Mouse (Mus musculus): ENCODE measurements around the gene Cnih4. TPM values are rescaled to one million over a fixed set of nuclear protein-coding genes. Genes with fewer than 3 reads are reported as not detected.

Gene Cnih4
- 23.4 to 33.1 TPM (median 27.7 TPM) in 4 replicates for total RNA-seq (2023)

DNA sequence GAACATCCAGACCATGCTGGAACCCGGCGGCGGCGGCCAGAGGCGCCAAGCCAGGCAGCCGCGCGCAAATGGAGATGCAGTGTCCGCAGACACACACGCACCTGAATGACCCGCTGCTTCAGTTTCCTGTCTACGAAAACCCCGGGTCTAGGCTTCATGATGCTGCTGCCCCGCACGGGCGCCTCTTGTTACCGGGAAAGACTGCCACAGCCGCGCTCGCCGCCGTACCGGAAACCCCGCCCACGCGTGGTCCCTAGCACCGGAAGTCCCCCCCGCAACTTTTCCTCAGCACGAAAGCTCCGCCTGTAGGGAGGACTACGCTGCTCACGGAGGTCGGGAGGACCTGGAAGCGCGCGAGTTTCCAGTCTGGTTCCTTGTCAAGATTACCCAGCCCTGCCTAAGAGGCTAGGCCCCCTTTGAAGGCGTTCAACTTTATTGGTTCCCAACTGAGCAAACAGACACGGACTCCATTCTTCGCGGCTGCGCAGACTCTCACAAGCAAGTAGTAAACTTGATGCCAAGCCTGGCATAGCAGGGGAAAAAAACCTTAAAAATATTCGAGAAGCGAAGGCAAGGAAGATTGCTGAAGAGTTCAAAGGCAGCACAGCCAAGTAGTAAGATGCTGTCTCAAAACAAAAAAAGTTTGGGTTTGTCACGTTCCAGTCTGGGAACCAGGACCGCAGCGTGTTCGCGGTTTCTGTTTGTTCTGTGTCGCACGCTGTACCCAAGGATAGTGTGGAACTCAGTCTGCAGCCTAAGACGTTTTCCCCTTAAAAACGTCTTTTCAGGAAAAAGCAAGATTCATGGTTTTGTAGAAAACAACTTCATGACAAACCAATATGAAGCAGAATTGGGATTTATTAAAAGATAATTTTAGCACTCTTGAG, at the start of gene Cnih4, which contains the start of gene Nvl:
Gene Cnih4 (plus strand): TSS at position 744 of the 887 bp plus-strand sequence.
Gene Nvl (minus strand): TSS at position 255 of the 887 bp plus-strand sequence.

DNA sequence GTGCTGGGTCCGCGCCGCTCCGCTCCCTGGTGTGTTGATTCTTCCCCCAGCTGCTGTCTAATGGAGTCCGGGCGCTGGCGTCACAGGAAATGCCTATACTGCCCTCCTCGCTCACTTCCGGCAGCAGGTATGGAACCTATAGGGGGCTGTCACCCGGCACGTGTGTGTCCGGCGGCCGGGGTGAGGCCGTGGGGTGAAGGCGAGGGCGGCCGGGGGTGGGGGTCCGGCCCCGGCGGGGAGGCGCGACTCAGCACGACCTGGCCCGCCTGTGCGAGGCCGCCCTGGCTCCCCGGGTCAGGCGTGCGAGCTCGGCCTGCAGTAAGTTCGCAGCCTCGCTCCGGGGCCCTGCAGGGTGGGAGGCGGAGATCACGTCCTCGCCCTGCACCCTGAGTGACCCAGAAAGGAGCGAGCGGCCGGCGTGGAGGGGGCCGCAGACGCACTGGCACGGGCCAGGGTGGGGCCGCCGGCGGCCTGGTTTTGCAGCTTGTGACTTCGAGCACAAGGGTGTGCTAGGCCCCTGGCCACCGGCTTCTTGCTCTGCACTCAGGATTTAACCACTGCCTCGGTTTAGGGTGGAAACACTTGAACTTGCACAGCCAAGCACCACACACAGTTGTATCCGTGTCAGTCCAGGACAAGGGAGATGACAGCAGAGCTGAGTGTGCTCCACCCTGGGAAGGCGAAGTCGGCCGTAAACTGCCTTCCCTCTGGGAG, 67.6 kb downstream of the Cnih4 start, which contains the start of gene Wdr26:
Gene Wdr26 (minus strand): TSS at position 82 of the 714 bp plus-strand sequence.

Other genes with a start within 250 kb of the Cnih4 start
- gene Pycr2, start 240.4 kb upstream of the Cnih4 start, total RNA-seq (2023): 20.3 to 23.2 TPM (median 21.3 TPM) in 4 replicates
- gene Lefty1, start 209.7 kb upstream of the Cnih4 start, total RNA-seq (2023): not detected in 4 replicates
- gene Tmem63a, start 202.3 kb upstream of the Cnih4 start, total RNA-seq (2023): 28.9 to 37.7 TPM (median 31.3 TPM) in 4 replicates
- gene Ephx1, start 123.8 kb upstream of the Cnih4 start, total RNA-seq (2023): 85.7 to 97.0 TPM (median 88.5 TPM) in 4 replicates
- gene 9130409I23Rik, start 93.5 kb upstream of the Cnih4 start, total RNA-seq (2023): not detected in 4 replicates
- gene Nvl, start 489 bp upstream of the Cnih4 start, total RNA-seq (2023): 27.9 to 34.0 TPM (median 29.6 TPM) in 4 replicates
- 289 to 319 TPM (median 291 TPM) in 4 replicates for gene Wdr26, start 67.3 kb downstream of the Cnih4 start, total RNA-seq (2023)
- not detected in 4 replicates for gene Cnih3, start 207.9 kb downstream of the Cnih4 start, total RNA-seq (2023)